Mouse (Mus musculus): ENCODE data around the gene B3gnt5. TPM values are rescaled to one million over a fixed set of nuclear protein-coding genes. Genes with fewer than 3 reads are reported as not detected.
A peak's percentile ranks its signal among the peaks of the same experiment; 100 is the strongest.
"Not testable (repeated sequence)": the region's sequence is repeated elsewhere in the genome, so short reads cannot be mapped to it uniquely, and the experiment has no call there.

The B3gnt5 gene
- under 1 TPM; 0.22 to 0.88 (median 0.57) TPM for total RNA-seq (2022)

- DNase-seq (ENCODE audit: low spot score) = peak; percentile 4
These were observed at the start of gene B3gnt5 for GRCm38 (mm10) chr16:19760074-19760473. Gene B3gnt5 (plus strand): TSS chr16:19760208.

GRCm38 (mm10) chr16:19720959-19721358 lies 39.0 kb upstream of the B3gnt5 start:
- DNase-seq (ENCODE audit: low spot score) = no peak

- not testable (repeated sequence) for DNase-seq (ENCODE audit: low spot score)
These were observed 35.9 kb upstream of the B3gnt5 start for GRCm38 (mm10) chr16:19724139-19724538.

GRCm38 (mm10) chr16:19732896-19733295 lies 27.1 kb upstream of the B3gnt5 start:
- no peak for DNase-seq (ENCODE audit: low spot score)

GRCm38 (mm10) chr16:19760505-19761496 lies 793 bp downstream of the B3gnt5 start:
- DNase-seq (ENCODE audit: low spot score) = no peak

GRCm38 (mm10) chr16:19761691-19762090 lies 1.7 kb downstream of the B3gnt5 start:
- no peak for DNase-seq (ENCODE audit: low spot score)

- no peak for DNase-seq (ENCODE audit: low spot score)
These were observed 6.1 kb downstream of the B3gnt5 start for GRCm38 (mm10) chr16:19766107-19766506.

GRCm38 (mm10) chr16:19768046-19768445 lies 8.0 kb downstream of the B3gnt5 start:
- no peak for DNase-seq (ENCODE audit: low spot score)

GRCm38 (mm10) chr16:19772013-19772412 lies 12.0 kb downstream of the B3gnt5 start:
- DNase-seq (ENCODE audit: low spot score) = no peak

- DNase-seq (ENCODE audit: low spot score) = no peak
These were observed 26.5 kb downstream of the B3gnt5 start for GRCm38 (mm10) chr16:19786386-19787090.

GRCm38 (mm10) chr16:19789914-19790313 lies 29.9 kb downstream of the B3gnt5 start:
- no peak for DNase-seq (ENCODE audit: low spot score)

GRCm38 (mm10) chr16:19818801-19819200 lies 58.8 kb downstream of the B3gnt5 start:
- no peak for DNase-seq (ENCODE audit: low spot score)

Other genes with a start within 250 kb of the B3gnt5 start
- gene Olfr167, start 237.9 kb upstream of the B3gnt5 start, total RNA-seq (2022) = not detected
- gene Olfr168, start 224.7 kb upstream of the B3gnt5 start, total RNA-seq (2022) = not detected
- gene Olfr169, start 188.4 kb upstream of the B3gnt5 start, total RNA-seq (2022) = not detected
- not detected for gene Olfr170, start 148.3 kb upstream of the B3gnt5 start, total RNA-seq (2022)
- not detected for gene Olfr171, start 130.3 kb upstream of the B3gnt5 start, total RNA-seq (2022)
- gene Lamp3, start 53.8 kb upstream of the B3gnt5 start, total RNA-seq (2022) = not detected
- gene Klhl6, start 222.8 kb downstream of the B3gnt5 start, total RNA-seq (2022) = 1 to 10 TPM; 3.3 to 4.2 (median 4.0) TPM

Data from heart, adult 8-10 months (tissue).